Mouse (Mus musculus): ENCODE measurements around the gene Akirin2. TPM values are rescaled to one million over a fixed set of nuclear protein-coding genes. Genes with fewer than 3 reads are reported as not detected.

Gene Akirin2
- 79.2 and 86.0 TPM in 2 replicates for polyA plus RNA-seq (2012; ENCODE audit: insufficient read depth, insufficient read length, missing spikeins)

- Histone ChIP-seq H3K27ac (ENCODE audit: insufficient read depth, low read depth, low read length) (peak within 1 kb of the TSS; percentile 88), H3K4me1 (ENCODE audit: control insufficient read depth, insufficient read depth, low read length) (peaks cover 10% of the 10 kb centered on the region), H3K4me3 (ENCODE audit: insufficient read depth, low read length) (peak within 1 kb of the TSS; percentile 100)
- no peak for TF ChIP-seq POLR2A (IDR thresholded peaks at IDR 0.05; ENCODE audit: borderline replicate concordance, low read depth, low read length)
- TF ChIP-seq CTCF (IDR thresholded peaks at IDR 0.05; ENCODE audit: low read depth, low read length) = no peak
Measured at GRCm38 (mm10) chr4:34550748-34551097, at the start of gene Akirin2. Gene Akirin2 (plus strand): TSS chr4:34550937.

- H3K4me3 ChIP-seq (ENCODE audit: insufficient read depth, low read length) = no peak overlapping the region
- H3K27ac ChIP-seq (ENCODE audit: insufficient read depth, low read depth, low read length) = no peak overlapping the region
- peaks cover 2% of the 10 kb centered on the region; the same call in 1 of the 2 replicates for H3K4me1 ChIP-seq (ENCODE audit: control insufficient read depth, insufficient read depth, low read length)
- TF ChIP-seq CTCF (IDR thresholded peaks at IDR 0.05; ENCODE audit: low read depth, low read length) (no peak), POLR2A (IDR thresholded peaks at IDR 0.05; ENCODE audit: borderline replicate concordance, low read depth, low read length) (no peak)
Measured at GRCm38 (mm10) chr4:34510305-34510704, 40.4 kb upstream of the Akirin2 start.

GRCm38 (mm10) chr4:34522846-34523245, 27.9 kb upstream of the Akirin2 start:
- TF ChIP-seq POLR2A (IDR thresholded peaks at IDR 0.05; ENCODE audit: borderline replicate concordance, low read depth, low read length) (no peak), CTCF (IDR thresholded peaks at IDR 0.05; ENCODE audit: low read depth, low read length) (no peak)

GRCm38 (mm10) chr4:34523586-34523985, 27.2 kb upstream of the Akirin2 start:
- peaks cover 15% of the 10 kb centered on the region for H3K4me1 ChIP-seq (ENCODE audit: control insufficient read depth, insufficient read depth, low read length)
- no peak overlapping the region for H3K27ac ChIP-seq (ENCODE audit: insufficient read depth, low read depth, low read length)
- H3K4me3 ChIP-seq (ENCODE audit: insufficient read depth, low read length) = no peak overlapping the region
- TF ChIP-seq POLR2A (IDR thresholded peaks at IDR 0.05; ENCODE audit: borderline replicate concordance, low read depth, low read length) = no peak
- no peak for TF ChIP-seq CTCF (IDR thresholded peaks at IDR 0.05; ENCODE audit: low read depth, low read length)

More at GRCm38 (mm10) chr4:34522846-34523245, 27.9 kb upstream of the Akirin2 start:
- H3K4me1 ChIP-seq (ENCODE audit: control insufficient read depth, insufficient read depth, low read length) = peaks cover 15% of the 10 kb centered on the region
- no peak overlapping the region for H3K27ac ChIP-seq (ENCODE audit: insufficient read depth, low read depth, low read length)
- no peak overlapping the region for H3K4me3 ChIP-seq (ENCODE audit: insufficient read depth, low read length)

GRCm38 (mm10) chr4:34526771-34527170, 24.0 kb upstream of the Akirin2 start:
- H3K4me1 ChIP-seq (ENCODE audit: control insufficient read depth, insufficient read depth, low read length) = peaks cover 15% of the 10 kb centered on the region
- TF ChIP-seq POLR2A (IDR thresholded peaks at IDR 0.05; ENCODE audit: borderline replicate concordance, low read depth, low read length) = no peak
- no peak for TF ChIP-seq CTCF (IDR thresholded peaks at IDR 0.05; ENCODE audit: low read depth, low read length)
- peak overlapping the region; percentile 64 for H3K27ac ChIP-seq (ENCODE audit: insufficient read depth, low read depth, low read length)
- peak overlapping the region; percentile 35 for H3K4me3 ChIP-seq (ENCODE audit: insufficient read depth, low read length)

- Histone ChIP-seq H3K4me3 (ENCODE audit: insufficient read depth, low read length) (no peak overlapping the region), H3K4me1 (ENCODE audit: control insufficient read depth, insufficient read depth, low read length) (peaks cover 12% of the 10 kb centered on the region), H3K27ac (ENCODE audit: insufficient read depth, low read depth, low read length) (no peak overlapping the region)
- TF ChIP-seq POLR2A (IDR thresholded peaks at IDR 0.05; ENCODE audit: borderline replicate concordance, low read depth, low read length) = no peak
- no peak for TF ChIP-seq CTCF (IDR thresholded peaks at IDR 0.05; ENCODE audit: low read depth, low read length)
Measured at GRCm38 (mm10) chr4:34528430-34529100, 22.2 kb upstream of the Akirin2 start.

- H3K27ac ChIP-seq (ENCODE audit: insufficient read depth, low read depth, low read length) = no peak overlapping the region
- TF ChIP-seq POLR2A (IDR thresholded peaks at IDR 0.05; ENCODE audit: borderline replicate concordance, low read depth, low read length) = no peak
- TF ChIP-seq CTCF (IDR thresholded peaks at IDR 0.05; ENCODE audit: low read depth, low read length) = no peak
- H3K4me3 ChIP-seq (ENCODE audit: insufficient read depth, low read length) = no peak overlapping the region
- peaks cover 12% of the 10 kb centered on the region for H3K4me1 ChIP-seq (ENCODE audit: control insufficient read depth, insufficient read depth, low read length)
Measured at GRCm38 (mm10) chr4:34529379-34529778, 21.4 kb upstream of the Akirin2 start.

- H3K4me1 ChIP-seq (ENCODE audit: control insufficient read depth, insufficient read depth, low read length) = peaks cover 12% of the 10 kb centered on the region
- no peak overlapping the region for H3K27ac ChIP-seq (ENCODE audit: insufficient read depth, low read depth, low read length)
- TF ChIP-seq POLR2A (IDR thresholded peaks at IDR 0.05; ENCODE audit: borderline replicate concordance, low read depth, low read length) = no peak
- no peak overlapping the region for H3K4me3 ChIP-seq (ENCODE audit: insufficient read depth, low read length)
Measured at GRCm38 (mm10) chr4:34529941-34530340, 20.8 kb upstream of the Akirin2 start.

GRCm38 (mm10) chr4:34549981-34550747, 573 bp upstream of the Akirin2 start:
- TF ChIP-seq CTCF (IDR thresholded peaks at IDR 0.05; ENCODE audit: low read depth, low read length) = no peak
- no peak for TF ChIP-seq POLR2A (IDR thresholded peaks at IDR 0.05; ENCODE audit: borderline replicate concordance, low read depth, low read length)
- H3K4me3 ChIP-seq (ENCODE audit: insufficient read depth, low read length) = peak overlapping the region; percentile 100
- H3K4me1 ChIP-seq (ENCODE audit: control insufficient read depth, insufficient read depth, low read length) = peaks cover 7% of the 10 kb centered on the region

More at GRCm38 (mm10) chr4:34549981-34550747, 573 bp upstream of the Akirin2 start:
- H3K27ac ChIP-seq (ENCODE audit: insufficient read depth, low read depth, low read length) = peak overlapping the region; percentile 88
